Mouse (Mus musculus) frontal cortex, postnatal 36 days (tissue): ENCODE measurements around the gene Cab39.

Experiments used
- DNase-seq, 2 experiments: peaks; one replicate each; pipeline ENCODE4 v3.0.0; 2022; ENCODE audit warnings: low spot score in 2 of 2

Gene Cab39

DNA sequence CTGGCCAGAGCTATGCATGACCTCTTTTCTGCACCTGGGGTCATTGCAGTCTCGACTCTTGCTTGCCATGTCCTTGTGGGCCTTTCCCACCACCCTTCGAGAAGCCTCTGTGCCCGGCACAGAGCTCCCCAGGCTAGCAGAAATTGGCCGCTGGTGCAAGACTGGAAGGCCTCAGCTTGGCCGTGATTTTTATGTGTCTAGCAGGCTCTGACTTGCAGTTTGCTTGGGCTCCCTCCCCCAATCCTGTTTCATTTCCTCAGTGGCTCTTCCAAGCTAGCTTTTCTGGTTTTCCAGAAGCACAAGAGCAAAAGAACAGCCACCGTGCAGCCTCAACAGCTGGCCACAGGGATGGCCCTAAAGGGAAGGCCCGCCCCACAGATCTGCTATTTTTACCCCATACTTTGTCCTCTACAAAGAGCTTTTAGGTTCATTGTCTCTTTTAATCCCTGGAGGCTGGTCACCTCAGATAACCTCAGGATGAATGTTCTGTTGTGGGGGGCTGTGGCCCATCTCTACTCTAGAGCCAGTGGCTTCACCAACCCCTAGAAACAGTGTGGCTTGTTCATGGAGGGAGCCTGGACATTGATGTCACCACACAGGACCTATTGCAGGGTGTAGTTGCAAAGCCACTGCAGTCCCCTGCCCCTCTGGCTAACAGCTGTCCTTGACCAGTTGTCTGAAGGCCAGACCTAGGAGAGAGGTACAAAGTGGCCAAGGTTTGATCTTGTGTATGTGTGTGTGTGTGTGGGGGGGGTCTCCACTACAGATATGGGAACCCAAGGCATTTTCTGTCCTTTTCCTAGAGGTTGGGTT, 107.5 kb downstream of the Cab39 start:
- DNase-seq: no peak
